Mouse (Mus musculus) thymus, postnatal 36 days (tissue): ENCODE results near the gene Tdpoz5.
"Not testable (repeated sequence)": the region's sequence is repeated elsewhere in the genome, so short reads cannot be mapped to it uniquely, and the experiment has no call there.

ENCODE experiments used
- DNase-seq, 2 experiments: peaks; one replicate each; pipeline ENCODE4 v3.0.0; 2022; ENCODE audit warnings: mixed read lengths in 2 of 2

Tdpoz5 gene

DNA sequence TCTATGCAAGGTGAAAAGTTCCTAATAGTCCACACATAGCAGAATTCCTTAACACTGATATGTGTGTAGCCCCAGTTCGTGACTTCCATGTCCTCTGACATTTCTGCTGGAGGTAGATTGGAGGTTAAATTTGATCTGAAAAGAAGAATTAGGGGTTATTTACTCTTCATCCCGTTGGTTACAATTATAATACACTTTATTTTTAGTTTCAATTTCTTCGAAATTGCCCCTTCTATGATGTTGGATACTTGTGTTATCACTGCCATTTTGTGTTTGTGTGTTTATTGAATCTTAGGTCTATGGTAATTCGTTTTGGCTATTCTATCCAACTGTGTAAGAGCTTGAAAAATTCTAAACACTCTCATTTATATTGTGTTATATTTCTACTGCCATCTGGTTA is at the start of gene Tdpoz5:
Gene Tdpoz5, minus strand, starts transcription at position 101 of the 400 bp plus-strand sequence.
- not testable (repeated sequence) for DNase-seq

DNA sequence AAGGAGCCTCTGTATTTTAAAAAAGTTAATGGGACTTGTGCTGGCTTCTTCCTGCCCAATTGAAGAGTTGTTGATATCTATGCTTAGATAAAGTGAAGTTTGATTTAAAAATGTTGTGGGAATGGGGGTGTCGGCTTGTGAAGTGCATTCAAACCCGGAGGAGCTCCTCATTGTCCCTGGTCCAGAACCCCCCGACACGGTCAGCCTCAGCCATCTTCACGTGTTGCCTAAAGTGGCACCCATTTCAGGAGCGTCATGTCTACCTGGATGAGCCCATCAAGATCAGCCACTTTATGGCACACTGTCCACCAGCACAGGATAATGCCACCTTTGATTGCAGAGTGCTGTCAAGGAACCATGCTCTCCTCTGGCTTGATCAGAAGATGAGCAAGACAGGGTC is 7.8 kb upstream of the Tdpoz5 start:
- DNase-seq, result not testable (repeated sequence)

DNA sequence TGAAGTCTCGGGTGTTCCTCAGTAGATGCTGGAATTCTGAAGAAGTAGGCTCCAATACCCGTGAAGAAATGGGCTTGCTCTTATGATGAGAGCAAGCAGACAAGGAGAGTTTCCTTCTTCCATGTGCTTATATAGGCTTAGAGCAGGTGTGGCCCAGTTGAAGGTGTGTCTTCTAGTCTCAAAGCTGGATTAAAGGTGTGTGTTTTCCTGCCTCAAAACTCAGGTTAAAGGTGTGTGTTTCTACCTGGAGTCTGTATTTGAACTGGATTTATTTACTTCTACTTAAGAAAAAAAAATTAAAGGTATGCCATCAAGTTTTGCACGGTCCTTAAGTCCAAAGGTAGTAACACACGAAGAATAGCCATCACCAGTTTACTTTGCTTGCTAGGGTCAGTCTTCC is 17.7 kb downstream of the Tdpoz5 start, which contains the start of gene Gm9117:
Gene Gm9117, minus strand, starts transcription at position 101 of the 400 bp plus-strand sequence.
- not testable (repeated sequence) for DNase-seq

DNA sequence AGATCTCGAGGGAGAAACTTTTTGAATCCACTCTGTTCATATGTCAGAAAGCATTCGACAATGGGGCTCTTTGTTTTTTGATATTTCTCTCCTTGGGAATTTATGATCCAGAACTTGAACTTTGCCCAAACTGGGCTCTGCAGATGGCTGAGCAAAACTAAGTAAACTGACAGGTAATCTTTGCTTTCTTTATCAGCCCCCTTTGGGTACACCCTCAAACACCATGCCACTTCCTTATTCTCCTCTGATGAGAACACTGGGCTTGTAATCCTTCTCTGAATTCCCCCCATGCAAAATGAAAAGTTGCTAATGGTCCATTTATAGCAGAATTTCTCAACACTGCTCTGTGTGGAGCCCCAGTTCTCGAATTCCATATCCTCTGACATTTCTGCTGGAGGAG is 22.7 kb downstream of the Tdpoz5 start:
- DNase-seq, result not testable (repeated sequence)
